Comparison of ENCODE assay signal across 19 mouse cellular contexts in the genomic region with DNA sequence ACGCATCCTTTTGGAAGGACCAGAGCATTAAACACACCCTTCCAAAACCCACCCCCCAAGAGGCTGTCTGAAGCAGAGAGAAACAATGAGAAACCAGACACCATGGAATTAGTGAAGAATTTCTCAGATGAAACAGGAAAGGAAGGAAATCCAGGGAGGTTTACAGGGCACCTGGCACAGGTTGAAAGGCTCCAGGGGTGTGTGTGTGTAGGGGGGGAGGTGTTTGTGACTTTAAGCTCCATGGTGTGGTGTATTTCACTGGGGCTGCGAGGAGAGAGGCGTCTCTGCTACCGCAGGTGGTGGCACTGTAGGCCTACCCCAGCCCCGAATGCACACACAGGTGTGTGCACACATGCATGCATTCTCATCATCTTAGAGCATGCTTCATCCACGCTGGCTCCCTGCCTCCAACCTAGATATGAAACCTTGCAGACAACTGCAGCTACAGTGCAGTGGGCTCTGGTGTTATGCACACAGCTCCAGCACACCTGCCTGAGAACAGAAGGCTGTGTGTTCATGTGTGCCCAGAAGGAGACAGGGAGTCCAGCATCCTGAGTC. TPM values are rescaled to one million over a fixed set of nuclear protein-coding genes. Genes with fewer than 3 reads are reported as not detected.
A peak's percentile ranks its signal among the peaks of the same experiment; 100 is the strongest.
DNase-seq lines count a peak whose midpoint lies in the region; ATAC-seq lines count a peak whose summit lies in the region.
"Had no signal": no experiment of that assay in that cellular context is flagged by ENCODE, and none has a peak within 500 bp of the region (broad histone marks: within the 10 kb centered on the region; RNA-seq: fewer than 3 reads in every experiment).

No protein-coding gene starts in this region.

- H3K4me2 ChIP-seq in hindbrain, embryonic 15.5 days, result no peak overlapping the region
- no peak overlapping the region for H3K4me2 ChIP-seq in neural tube, embryonic 14.5 days (ENCODE audit: low read depth, low read length)
- H3K4me2 ChIP-seq: embryonic facial prominence, embryonic 12.5 days; heart, embryonic 12.5 days had no signal

- peaks cover 31% of the 10 kb centered on the region for H3K4me1 ChIP-seq in hindbrain, embryonic 15.5 days (replicated peaks)
- peaks cover 23% of the 10 kb centered on the region for H3K4me1 ChIP-seq in hindbrain, embryonic 10.5 days (replicated peaks)
- H3K4me1 ChIP-seq in neural tube, embryonic 14.5 days (ENCODE audit: control insufficient read depth, insufficient read depth, low read length), result peaks cover 9% of the 10 kb centered on the region; the same call in 1 of the 2 replicates

- 64% methylated on average over 6 of the region's 6 CpGs for WGBS in hindbrain, embryonic 15.5 days
- 79% methylated on average over 6 of the region's 6 CpGs for whole genome bisulfite sequencing in hindbrain, embryonic 10.5 days
- WGBS in neural tube, embryonic 14.5 days, result 72% methylated on average over 6 of the region's 6 CpGs

- no peak overlapping the region for H3K9ac ChIP-seq in hindbrain, embryonic 15.5 days
- 0 out of 2 replicates have a peak overlapping the region, but pooled peaks have one; percentile 3 for H3K9ac ChIP-seq in neural tube, embryonic 14.5 days (replicated peaks; ENCODE audit: low read depth, low read length)
- H3K9ac ChIP-seq: embryonic facial prominence, embryonic 12.5 days; heart, embryonic 12.5 days had no signal

- H3K27ac ChIP-seq in hindbrain, embryonic 15.5 days (replicated peaks), result peak overlapping the region; percentile 62
- H3K27ac ChIP-seq in hindbrain, embryonic 10.5 days, result no peak overlapping the region
- 0 out of 2 replicates have a peak overlapping the region, but pooled peaks have one; percentile 16 for H3K27ac ChIP-seq in neural tube, embryonic 14.5 days (ENCODE audit: low read depth, low read length)
- H3K27ac ChIP-seq: embryonic facial prominence, embryonic 12.5 days; forebrain, embryonic 10.5 days had no signal

- no peaks in the 10 kb centered on the region for H3K9me3 ChIP-seq in hindbrain, embryonic 15.5 days
- H3K9me3 ChIP-seq in hindbrain, embryonic 10.5 days, result no peaks in the 10 kb centered on the region
- no peaks in the 10 kb centered on the region for H3K9me3 ChIP-seq in neural tube, embryonic 14.5 days (ENCODE audit: control insufficient read depth, low read length)

- peak; percentile 2 for DNase-seq in adrenal gland, postnatal 14 days
- no peak for DNase-seq in adrenal gland, postnatal 10 days
- no peak for DNase-seq in hindbrain, embryonic 10.5 days (ENCODE audit: low spot score)
- DNase-seq in neural tube, embryonic 10.5 days (ENCODE audit: extremely low spot score, low spot score), result no peak
- DNase-seq in adipocyte (ENCODE audit: low spot score), result no peak
- DNase-seq: adrenal gland, postnatal 36 days; cerebellum, adult 11 months; cerebellum, adult 8-10 months; embryo, embryonic 11 days; gastrocnemius, postnatal 25 days; kidney, adult 11 months had no signal

- no peak overlapping the region for H3K4me3 ChIP-seq in hindbrain, embryonic 15.5 days
- H3K4me3 ChIP-seq in hindbrain, embryonic 10.5 days, result no peak overlapping the region
- no peak overlapping the region for H3K4me3 ChIP-seq in neural tube, embryonic 14.5 days (ENCODE audit: low read depth, low read length)
- H3K4me3 ChIP-seq: embryonic facial prominence, embryonic 12.5 days; erythroblast, embryonic 14.5 days; forebrain, embryonic 10.5 days; heart, embryonic 12.5 days had no signal

- H3K36me3 ChIP-seq in hindbrain, embryonic 15.5 days, result no peaks in the 10 kb centered on the region
- H3K36me3 ChIP-seq in hindbrain, embryonic 10.5 days, result 0 out of 2 replicates have a peak, but pooled peaks cover 6% of the 10 kb centered on the region
- no peaks in the 10 kb centered on the region for H3K36me3 ChIP-seq in neural tube, embryonic 14.5 days (ENCODE audit: control insufficient read depth, insufficient read depth, low read length)
- H3K36me3 ChIP-seq: embryonic facial prominence, embryonic 12.5 days; forebrain, embryonic 10.5 days had no signal

- no peaks in the 10 kb centered on the region for H3K27me3 ChIP-seq in hindbrain, embryonic 15.5 days
- H3K27me3 ChIP-seq in hindbrain, embryonic 10.5 days (ENCODE audit: insufficient read depth, poor library complexity, severe bottlenecking), result peaks cover 69% of the 10 kb centered on the region
- H3K27me3 ChIP-seq in neural tube, embryonic 14.5 days (ENCODE audit: control insufficient read depth, insufficient read depth, low read length), result no peaks in the 10 kb centered on the region

- ATAC-seq in hindbrain, embryonic 15.5 days (ENCODE audit: low FRiP score, low read depth), result no peak
- ATAC-seq in neural tube, embryonic 14.5 days (ENCODE audit: low read depth), result no peak
- no peak for ATAC-seq in cerebellum, adult (ENCODE audit: insufficient number of reproducible peaks, low FRiP score, low TSS enrichment)
- ATAC-seq: forebrain, embryonic 14.5 days had no signal

RNA-seq across cellular contexts. Expression of a gene that starts 12.1 kb away (rescaled TPM):
- total RNA-seq in adrenal gland, postnatal 14 days (2021), result 105 and 156 TPM in 2 replicates
- total RNA-seq in adrenal gland, postnatal 10 days (2021), result 100 to 1,000 TPM in 1 of 2 experiments, 10 to 100 TPM in 1; 52.0 to 133 TPM
- polyA plus RNA-seq in hindbrain, embryonic 15.5 days (2015; fragmentation: Nextera tagmentation; extraction: Ambion mirVana), result 21.9 and 23.2 TPM in 2 replicates
- 4.4 and 8.2 TPM in 2 replicates for polyA plus RNA-seq in hindbrain, embryonic 10.5 days (2016; fragmentation: Nextera tagmentation; extraction: Ambion mirVana)
- polyA plus RNA-seq in neural tube, embryonic 14.5 days (2014; fragmentation: Nextera tagmentation; extraction: Ambion mirVana), result 14.5 and 15.1 TPM in 2 replicates

RNA-seq across cellular contexts. Expression of a gene that starts 33.2 kb away (rescaled TPM):
- total RNA-seq in adrenal gland, postnatal 14 days (2021), result 13.1 and 16.7 TPM in 2 replicates
- 10 to 100 TPM in 1 of 2 experiments, 1 to 10 TPM in 1; 8.8 to 12.3 TPM for total RNA-seq in adrenal gland, postnatal 10 days (2021)
- polyA plus RNA-seq in hindbrain, embryonic 15.5 days (2015; fragmentation: Nextera tagmentation; extraction: Ambion mirVana), result 8.6 and 10.0 TPM in 2 replicates
- 11.2 and 13.0 TPM in 2 replicates for polyA plus RNA-seq in hindbrain, embryonic 10.5 days (2016; fragmentation: Nextera tagmentation; extraction: Ambion mirVana)
- 7.7 and 10.1 TPM in 2 replicates for polyA plus RNA-seq in neural tube, embryonic 14.5 days (2014; fragmentation: Nextera tagmentation; extraction: Ambion mirVana)

RNA-seq across cellular contexts. Expression of a gene that starts 51.2 kb away (rescaled TPM):
- total RNA-seq in adrenal gland, postnatal 14 days (2021), result 7.4 and 7.7 TPM in 2 replicates
- 1 to 10 TPM; 6.7 to 7.9 TPM for total RNA-seq in adrenal gland, postnatal 10 days (2021)
- polyA plus RNA-seq in hindbrain, embryonic 15.5 days (2015; fragmentation: Nextera tagmentation; extraction: Ambion mirVana), result 15.3 and 17.1 TPM in 2 replicates
- polyA plus RNA-seq in hindbrain, embryonic 10.5 days (2016; fragmentation: Nextera tagmentation; extraction: Ambion mirVana), result 86.6 and 112 TPM in 2 replicates
- polyA plus RNA-seq in neural tube, embryonic 14.5 days (2014; fragmentation: Nextera tagmentation; extraction: Ambion mirVana), result 5.7 and 11.5 TPM in 2 replicates
